Mouse (Mus musculus) cerebellum, adult 2 months (tissue): ENCODE results near the gene Cfap45. TPM values are rescaled to one million over a fixed set of nuclear protein-coding genes. Genes with fewer than 3 reads are reported as not detected.
A peak's percentile ranks its signal among the peaks of the same experiment; 100 is the strongest.

Source experiments
- DNase-seq, 2 experiments: peaks; one replicate each; pipeline ENCODE4 v3.0.0; 2021
- H3K27ac ChIP-seq: fragments of 200-500 bp; 2 replicates; pipeline ENCODE4 v1.5.1; 2012; ENCODE audit warnings: low read length, control low read depth, inconsistent platforms; ENCODE audit not compliant: insufficient read depth
- H3K27me3 ChIP-seq: fragments of 200-500 bp; 2 replicates; pipeline ENCODE4 v1.6.1; 2012; ENCODE audit warnings: inconsistent platforms, mild to moderate bottlenecking, low read length, moderate library complexity; ENCODE audit not compliant: control insufficient read depth, insufficient read depth
- H3K4me1 ChIP-seq: fragments of 200-500 bp; 2 replicates; pipeline ENCODE4 v1.6.1; 2011; ENCODE audit warnings: low read length; ENCODE audit not compliant: control insufficient read depth, insufficient read depth
- H3K4me3 ChIP-seq: fragments of 200-500 bp; replicated peaks from 2 replicates; pipeline ENCODE3; 2011; ENCODE audit warnings: mild to moderate bottlenecking, low read depth, low read length, control low read depth; ENCODE audit not compliant: insufficient read depth
- CTCF ChIP-seq: fragments of 200-500 bp; IDR thresholded peaks from 2 replicates; pipeline ENCODE4 v1.5.1; 2011; ENCODE audit warnings: low read depth, mild to moderate bottlenecking, control low read depth, low read length, moderate library complexity, borderline replicate concordance; ENCODE audit not compliant: insufficient read depth
- POLR2A ChIP-seq: fragments of 200-500 bp; IDR thresholded peaks from 2 replicates; pipeline ENCODE4 v1.6.1; 2011; ENCODE audit warnings: low read length, control low read depth, borderline replicate concordance; ENCODE audit not compliant: insufficient read depth
- WGBS: fragments of 180-500 bp; shearing (Covaris S2); methylation state at CpG from one replicate; pipeline ENCODE4 v1.1.7; 2018; 5-methylcytosine and 5-hydroxymethylcytosine counted together
- polyA plus RNA-seq: library from polyadenylated mRNA; depleted of rRNA; stranded (reverse); fragments of >200 nt; gene quantifications from 2 replicates; pipeline ENCODE4 v1.2.3, GENCODE M21; 2012

The Cfap45 gene
- polyA plus RNA-seq, 1 experiment, result 1.00 TPM

GRCm38 (mm10) chr1:172481540-172482280, 38.9 kb upstream of the Cfap45 start, which contains the start of gene Igsf9:
TSS of gene Igsf9 (plus strand) at chr1:172481788.
- DNase-seq, result peak; percentile 81 to 84
- 1% methylated on average over 38 of the region's 38 CpGs for WGBS
- peak within 1 kb of the TSS; percentile 59 for H3K4me3 ChIP-seq
- no peaks in the 10 kb centered on the region for H3K27me3 ChIP-seq
- TF ChIP-seq POLR2A, result no peak
- TF ChIP-seq CTCF, result no peak
- H3K27ac ChIP-seq, result no peak within 1 kb of the TSS
- H3K4me1 ChIP-seq, result no peaks in the 10 kb centered on the region

GRCm38 (mm10) chr1:172482518-172483360, 37.9 kb upstream of the Cfap45 start:
- WGBS, result 23% methylated on average over 12 of the region's 12 CpGs
- TF ChIP-seq CTCF, result no peak
- no peak for TF ChIP-seq POLR2A
- Histone ChIP-seq H3K4me1 (no peaks in the 10 kb centered on the region), H3K27me3 (no peaks in the 10 kb centered on the region), H3K27ac (no peak overlapping the region), H3K4me3 (no peak overlapping the region)
- no peak for DNase-seq

DNA sequence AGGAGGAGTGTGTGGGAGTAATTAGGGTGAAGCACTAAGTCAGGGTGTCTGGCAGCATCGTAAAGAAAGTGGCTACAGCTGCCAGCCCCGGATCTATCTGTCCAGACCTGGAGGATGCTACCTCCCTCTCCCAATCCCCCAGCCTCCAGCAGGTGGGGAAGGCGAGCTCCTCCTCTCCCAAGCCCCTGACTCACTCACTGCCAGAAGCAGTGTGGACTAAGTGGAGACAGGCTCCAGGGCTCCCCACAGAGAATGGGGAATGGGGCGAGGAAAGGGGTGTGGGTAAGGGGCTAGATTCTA, 37.3 kb upstream of the Cfap45 start:
- TF ChIP-seq CTCF, result no peak
- no peak for TF ChIP-seq POLR2A

DNA sequence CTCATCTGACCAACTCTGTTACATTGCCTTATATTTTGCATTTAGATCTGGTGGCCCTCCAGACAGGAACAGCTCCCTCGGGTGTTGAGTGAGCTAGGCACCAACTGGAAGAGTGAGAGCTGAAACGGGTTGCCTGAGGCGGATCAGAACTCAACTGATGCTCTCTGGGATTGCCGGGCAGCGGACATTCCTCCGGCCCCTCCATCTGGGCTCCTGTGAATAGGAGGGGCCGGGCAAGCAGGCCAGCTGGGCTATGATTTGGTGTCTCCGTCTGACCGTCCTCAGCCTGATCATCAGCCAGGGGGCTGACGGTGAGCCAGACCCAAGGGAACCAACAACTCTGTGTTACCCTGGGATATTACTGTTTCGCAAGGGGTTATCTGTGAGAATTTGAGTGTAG, 36.4 kb upstream of the Cfap45 start:
- no peak for TF ChIP-seq POLR2A
- TF ChIP-seq CTCF, result no peak
- Histone ChIP-seq H3K27ac (no peak overlapping the region), H3K27me3 (no peaks in the 10 kb centered on the region), H3K4me1 (no peaks in the 10 kb centered on the region), H3K4me3 (no peak overlapping the region)
- DNase-seq, result no peak
- 44% methylated on average over 11 of the region's 11 CpGs for WGBS

More for the DNA sequence above, 37.3 kb upstream of the Cfap45 start:
- H3K27me3 ChIP-seq, result no peaks in the 10 kb centered on the region
- no peak overlapping the region for H3K4me3 ChIP-seq
- DNase-seq, result no peak
- WGBS, result 50% methylated on average over 4 of the region's 4 CpGs
- H3K4me1 ChIP-seq, result no peaks in the 10 kb centered on the region
- no peak overlapping the region for H3K27ac ChIP-seq

GRCm38 (mm10) chr1:172484671-172485070, 35.9 kb upstream of the Cfap45 start:
- H3K27me3 ChIP-seq, result no peaks in the 10 kb centered on the region
- no peak overlapping the region for H3K27ac ChIP-seq
- H3K4me1 ChIP-seq, result no peaks in the 10 kb centered on the region
- WGBS, result 49% methylated on average over 13 of the region's 13 CpGs
- no peak for DNase-seq
- no peak overlapping the region for H3K4me3 ChIP-seq
- TF ChIP-seq POLR2A (no peak), CTCF (no peak)

- no peaks in the 10 kb centered on the region for H3K4me1 ChIP-seq
- H3K27ac ChIP-seq, result no peak overlapping the region
- H3K4me3 ChIP-seq, result no peak overlapping the region
- no peak for DNase-seq
- WGBS, result 30% methylated on average over 6 of the region's 6 CpGs
- TF ChIP-seq CTCF (no peak), POLR2A (no peak)
- H3K27me3 ChIP-seq, result no peaks in the 10 kb centered on the region
Measured at GRCm38 (mm10) chr1:172485821-172486220, 34.8 kb upstream of the Cfap45 start.

GRCm38 (mm10) chr1:172486236-172486635, 34.4 kb upstream of the Cfap45 start:
- no peak for TF ChIP-seq CTCF
- TF ChIP-seq POLR2A, result no peak
- no peaks in the 10 kb centered on the region for H3K4me1 ChIP-seq
- no peak overlapping the region for H3K4me3 ChIP-seq
- 35% methylated on average over 4 of the region's 4 CpGs for whole genome bisulfite sequencing
- H3K27me3 ChIP-seq, result no peaks in the 10 kb centered on the region
- no peak overlapping the region for H3K27ac ChIP-seq
- no peak for DNase-seq

DNA sequence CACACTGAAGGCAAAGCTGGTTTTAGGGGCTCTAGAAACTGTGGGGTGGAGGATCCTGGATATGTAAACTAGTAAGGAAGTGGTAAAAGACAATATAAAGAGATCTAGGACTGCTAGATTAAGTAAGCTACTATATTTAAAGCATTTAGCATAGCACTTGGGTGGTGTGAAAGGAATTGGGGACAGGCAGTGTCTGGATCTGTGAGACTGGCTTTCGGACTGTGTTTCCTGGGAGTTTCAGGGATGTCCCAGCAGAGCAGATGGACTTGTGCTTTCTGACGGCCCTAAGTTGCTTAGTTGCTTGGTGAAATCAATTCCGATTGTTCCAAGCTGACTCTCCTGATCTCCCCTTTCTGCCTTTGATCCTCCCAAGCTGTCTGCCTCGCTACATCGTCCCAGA, 34.0 kb upstream of the Cfap45 start:
- DNase-seq, result no peak
- Histone ChIP-seq H3K27ac (no peak overlapping the region), H3K4me3 (no peak overlapping the region), H3K27me3 (no peaks in the 10 kb centered on the region), H3K4me1 (no peaks in the 10 kb centered on the region)
- no peak for TF ChIP-seq POLR2A
- TF ChIP-seq CTCF, result no peak
- 66% methylated on average over 5 of the region's 5 CpGs for WGBS
